Mouse (Mus musculus) heart, adult 2 months (tissue): ENCODE measurements around the gene Sox2.

Experiments used
- CTCF ChIP-seq: fragments of 200-600 bp; IDR thresholded peaks from 2 replicates; pipeline ENCODE4 v1.8.1; 2022; ENCODE audit warnings: antibody characterized with exemption, mild to moderate bottlenecking, moderate library complexity
- EP300 ChIP-seq: fragments of 200-500 bp; IDR thresholded peaks from 2 replicates; pipeline ENCODE4 v1.6.1; 2011; ENCODE audit warnings: low read depth, low read length, control low read depth; ENCODE audit not compliant: insufficient read depth
- POLR2A ChIP-seq: fragments of 200-500 bp; IDR thresholded peaks from 2 replicates; pipeline ENCODE4 v1.6.1; 2011; ENCODE audit warnings: mild to moderate bottlenecking, low read depth, low read length, control low read depth; ENCODE audit not compliant: insufficient read depth

GRCm38 (mm10) chr3:34626521-34626920 is 23.7 kb upstream of the Sox2 start:
- TF ChIP-seq POLR2A = no peak
- TF ChIP-seq CTCF = no peak
- TF ChIP-seq EP300 = no peak
